Mouse (Mus musculus) c-Kit-negative CD71-positive TER-119-positive erythroid progenitor cells, embryonic 14.5 days (primary cell): Measurements from ENCODE around the gene Khsrp.
A peak's percentile ranks its signal among the peaks of the same experiment; 100 is the strongest.

ENCODE experiments used
- DNase-seq: peaks from one replicate; pipeline ENCODE4 v3.0.0-alpha.2; 2013; ENCODE audit warnings: low read depth, low spot score

The Khsrp gene

DNA sequence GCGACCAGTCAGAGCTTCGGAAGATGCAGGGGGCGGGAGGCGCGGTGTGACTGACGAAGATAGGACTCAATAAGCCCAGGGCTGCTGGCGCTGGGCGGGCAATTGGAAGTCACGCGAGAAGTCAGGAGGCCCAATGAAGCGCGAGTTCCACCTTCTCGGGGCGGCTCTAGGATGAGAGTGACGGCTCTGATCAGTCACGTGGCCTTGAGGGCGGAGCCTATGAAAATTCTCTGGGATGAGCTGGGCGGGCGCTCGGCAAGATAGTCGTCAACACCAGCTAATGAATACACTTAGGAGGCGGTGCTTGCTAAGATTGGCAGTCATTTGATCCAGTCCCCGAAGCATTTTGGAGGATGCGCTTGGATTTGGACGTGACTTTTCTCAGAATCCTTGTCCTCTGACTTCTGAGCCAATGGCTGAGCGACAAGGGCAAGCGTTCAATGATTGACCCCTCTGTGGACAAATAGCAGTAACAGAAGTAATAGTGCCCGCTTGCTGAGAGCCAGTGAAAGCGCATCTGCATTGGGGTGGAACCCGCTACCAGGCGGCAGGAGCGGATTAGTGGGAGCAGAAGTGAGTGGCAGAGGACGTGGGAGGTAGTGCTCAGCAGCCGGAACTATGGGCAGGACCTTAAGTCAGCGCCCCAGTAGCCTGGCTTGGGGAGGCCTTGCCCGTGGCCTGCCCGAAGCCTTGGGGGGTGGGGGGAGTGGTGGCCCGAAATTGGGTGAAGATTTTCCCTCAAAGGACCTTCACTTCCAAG lies 519 bp upstream of the Khsrp start:
- peak; percentile 100 for DNase-seq

- DNase-seq: peak; percentile 50
Measured at GRCm38 (mm10) chr17:57029691-57030090, 1.6 kb downstream of the Khsrp start.

DNA sequence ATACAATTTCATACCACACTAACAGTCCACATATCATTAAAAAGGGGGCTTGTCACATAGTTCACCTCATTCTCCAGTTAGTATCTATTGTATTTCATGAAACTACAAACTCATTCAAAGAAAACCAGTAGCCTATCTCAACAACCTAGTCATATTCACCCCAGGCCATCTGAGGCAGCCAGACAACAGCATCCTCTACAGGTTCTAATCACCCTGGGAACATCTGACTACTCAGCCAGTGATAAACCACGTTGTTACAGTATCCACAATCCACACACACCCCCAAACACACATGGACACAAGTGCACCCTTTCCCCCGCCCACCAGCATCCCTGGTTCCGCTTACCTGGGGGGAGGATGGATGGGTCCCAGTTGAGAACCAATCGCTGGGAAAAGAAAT lies 3.9 kb downstream of the Khsrp start:
- DNase-seq: no peak

- no peak for DNase-seq
Measured at GRCm38 (mm10) chr17:57020960-57021359, 10.4 kb downstream of the Khsrp start.

GRCm38 (mm10) chr17:57019693-57020092 lies 11.6 kb downstream of the Khsrp start:
- no peak for DNase-seq

DNA sequence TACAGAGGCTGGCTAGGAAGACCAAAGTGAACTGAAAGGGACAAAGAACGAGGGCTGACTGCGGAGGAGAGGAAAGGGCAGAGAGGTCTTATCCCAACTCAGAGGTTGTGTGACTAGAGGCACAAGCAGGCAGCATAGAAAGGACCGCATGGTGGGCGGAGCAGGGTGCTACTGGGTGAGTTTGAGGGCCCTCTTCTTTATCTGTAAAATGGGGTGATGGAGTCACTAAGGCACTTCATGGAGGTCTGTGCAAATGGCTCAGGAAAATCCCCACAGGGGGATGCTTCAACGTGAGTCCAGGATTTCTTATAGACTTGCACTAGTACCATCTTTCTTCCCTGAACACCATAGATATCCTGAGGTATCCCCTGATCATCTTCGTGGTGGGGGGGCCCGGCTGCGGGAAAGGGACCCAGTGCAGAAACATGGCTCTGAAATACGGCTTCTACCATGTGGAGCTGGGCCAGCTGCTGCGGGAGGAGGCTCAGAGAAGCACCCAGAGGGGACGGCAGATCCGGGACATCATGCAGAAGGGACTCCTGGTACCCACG lies 19.0 kb downstream of the Khsrp start:
- no peak for DNase-seq

- DNase-seq: peak; percentile 97
Measured at GRCm38 (mm10) chr17:57011236-57012141, 19.8 kb downstream of the Khsrp start, which contains the start of the genes Gtf2f1 and Gm17949. Gene Gtf2f1 (minus strand): TSS chr17:57011288. Gene Gm17949 (plus strand): TSS chr17:57011469.

GRCm38 (mm10) chr17:57010911-57011235 lies 20.4 kb downstream of the Khsrp start:
- DNase-seq: no peak

DNA sequence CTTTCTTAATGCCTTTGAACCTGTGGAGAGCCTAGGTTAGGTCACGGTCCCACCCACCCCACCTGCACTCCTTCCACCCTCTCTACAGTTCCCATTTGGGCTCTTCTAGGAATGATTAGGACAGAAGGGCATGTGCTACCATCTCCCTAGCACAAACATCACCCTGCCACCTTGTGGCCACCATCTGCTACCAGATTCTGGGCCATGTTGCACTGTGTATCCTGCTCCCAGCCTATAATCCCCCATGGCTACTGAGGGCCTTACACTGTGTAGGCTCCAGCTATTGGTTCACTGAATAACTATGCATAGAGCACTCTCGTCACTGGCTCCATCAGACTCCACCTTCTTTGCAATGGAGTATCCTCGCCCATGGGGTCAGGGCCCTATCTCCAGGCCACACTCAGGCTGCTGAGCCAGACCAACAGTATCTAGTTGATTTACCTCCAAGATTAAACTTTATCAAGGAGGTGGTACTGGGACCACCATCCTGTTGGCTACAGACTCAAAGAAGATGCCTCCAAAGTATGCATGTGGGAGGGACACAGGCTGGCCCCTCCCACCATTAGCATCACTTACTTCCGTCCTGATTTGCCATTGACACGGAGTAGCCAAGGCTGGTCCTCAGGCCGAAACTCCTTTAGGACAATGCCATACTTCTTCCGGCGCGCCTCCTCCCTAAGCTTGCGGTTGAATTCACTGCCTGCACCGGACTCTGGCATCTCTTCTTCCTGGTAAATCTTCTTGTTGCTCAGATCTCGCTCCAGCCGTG lies 24.0 kb downstream of the Khsrp start:
- DNase-seq: no peak

DNA sequence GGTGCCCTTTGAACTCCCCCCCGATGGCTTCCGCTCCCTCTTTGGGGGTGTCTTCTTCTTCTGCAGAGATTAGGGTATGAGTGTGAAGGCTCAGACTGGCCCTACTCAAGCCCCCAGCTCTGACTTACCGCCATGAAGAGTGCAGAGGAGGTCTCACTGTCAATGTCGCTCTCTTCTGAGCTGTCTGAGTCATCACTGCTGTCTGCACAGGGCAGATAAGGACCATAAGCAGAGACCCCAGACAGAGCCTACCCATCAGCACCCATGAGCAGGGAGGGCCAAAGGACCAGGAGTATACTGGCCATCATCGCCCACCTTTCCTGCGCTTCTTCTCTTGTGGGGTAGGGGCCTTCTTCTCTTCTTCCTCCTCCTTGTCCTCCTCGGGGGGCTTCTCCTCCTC lies 27.3 kb downstream of the Khsrp start:
- no peak for DNase-seq

- no peak for DNase-seq
Measured at GRCm38 (mm10) chr17:57001228-57001627, 30.1 kb downstream of the Khsrp start.

GRCm38 (mm10) chr17:56999968-57000609 lies 31.2 kb downstream of the Khsrp start, which contains the start of gene Pspn:
Gene Pspn (minus strand): TSS chr17:57000018.
- DNase-seq: no peak

GRCm38 (mm10) chr17:56999414-56999813 lies 31.9 kb downstream of the Khsrp start:
- DNase-seq: no peak

DNA sequence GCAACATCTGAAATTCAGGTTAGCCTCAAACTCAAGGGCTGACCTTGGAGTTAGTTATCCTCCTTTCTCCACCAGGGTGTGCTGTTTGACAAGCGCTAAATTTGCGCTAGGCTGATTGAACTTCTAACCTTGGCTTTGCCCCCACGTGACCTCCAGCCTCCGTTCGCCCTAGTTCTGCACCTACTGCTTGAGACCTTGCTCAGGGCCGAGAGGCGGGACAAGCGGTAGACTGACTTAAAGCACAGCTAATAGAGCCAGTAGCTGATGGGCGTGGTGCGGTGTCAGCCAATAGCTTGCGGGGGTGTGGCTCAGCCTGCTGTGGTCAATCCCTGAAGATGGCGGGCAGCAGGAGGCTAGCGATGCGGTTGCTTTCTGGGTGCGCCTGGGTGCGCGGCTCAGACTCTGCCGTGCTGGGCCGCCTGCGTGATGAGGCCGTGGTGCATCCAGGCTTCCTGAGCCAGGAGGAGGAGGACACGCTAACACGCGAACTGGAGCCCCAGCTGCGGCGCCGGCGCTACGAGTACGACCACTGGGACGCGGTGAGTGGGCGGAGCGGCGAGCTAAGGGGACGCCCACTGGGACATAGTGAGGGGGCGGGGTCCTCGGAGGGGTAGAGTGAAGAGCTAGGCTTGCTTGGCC lies 34.2 kb downstream of the Khsrp start, which contains the start of gene Alkbh7:
Gene Alkbh7, plus strand, starts transcription at position 311 of the 639 bp plus-strand sequence.
- peak; percentile 97 for DNase-seq

DNA sequence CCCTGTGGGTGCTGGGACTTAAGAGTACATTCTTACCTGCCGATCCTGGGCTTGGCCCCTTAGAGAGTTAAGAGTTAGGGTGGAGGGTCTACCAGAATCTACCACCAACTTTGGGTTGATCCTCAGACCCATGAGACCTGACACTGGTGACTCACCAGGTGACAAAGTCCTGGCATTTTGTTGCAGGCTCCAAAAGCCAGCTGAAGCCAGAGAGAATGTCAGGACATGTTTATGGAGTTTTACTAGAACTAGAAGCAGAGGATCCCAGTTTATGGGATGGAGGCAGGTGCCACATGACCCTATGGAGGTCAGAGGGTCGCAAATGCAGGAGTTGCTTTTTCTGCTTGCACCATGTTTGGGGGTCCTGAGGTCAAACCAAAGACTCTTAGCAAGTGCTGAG lies 34.8 kb downstream of the Khsrp start:
- no peak for DNase-seq

DNA sequence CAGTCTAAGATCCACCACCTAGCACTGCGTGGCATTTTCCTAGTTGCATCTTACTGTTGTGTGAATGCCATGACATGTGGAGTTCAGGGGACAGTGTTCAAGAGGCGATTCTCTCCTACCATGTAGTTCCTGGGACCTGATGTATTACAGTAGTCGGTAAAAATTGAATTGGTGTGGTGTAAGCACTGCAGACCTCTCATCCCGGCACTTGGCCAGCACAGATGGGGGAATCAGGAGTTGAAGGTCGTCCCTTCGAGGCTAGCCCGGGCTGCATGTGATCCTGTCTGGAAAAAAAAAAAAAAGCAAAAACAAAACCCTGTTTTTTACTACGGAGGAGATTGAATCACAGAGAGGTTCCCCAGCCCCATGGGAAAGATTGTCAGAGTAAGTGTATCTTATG lies 36.3 kb downstream of the Khsrp start:
- DNase-seq: no peak

GRCm38 (mm10) chr17:56990966-56991365 lies 40.4 kb downstream of the Khsrp start:
- no peak for DNase-seq

DNA sequence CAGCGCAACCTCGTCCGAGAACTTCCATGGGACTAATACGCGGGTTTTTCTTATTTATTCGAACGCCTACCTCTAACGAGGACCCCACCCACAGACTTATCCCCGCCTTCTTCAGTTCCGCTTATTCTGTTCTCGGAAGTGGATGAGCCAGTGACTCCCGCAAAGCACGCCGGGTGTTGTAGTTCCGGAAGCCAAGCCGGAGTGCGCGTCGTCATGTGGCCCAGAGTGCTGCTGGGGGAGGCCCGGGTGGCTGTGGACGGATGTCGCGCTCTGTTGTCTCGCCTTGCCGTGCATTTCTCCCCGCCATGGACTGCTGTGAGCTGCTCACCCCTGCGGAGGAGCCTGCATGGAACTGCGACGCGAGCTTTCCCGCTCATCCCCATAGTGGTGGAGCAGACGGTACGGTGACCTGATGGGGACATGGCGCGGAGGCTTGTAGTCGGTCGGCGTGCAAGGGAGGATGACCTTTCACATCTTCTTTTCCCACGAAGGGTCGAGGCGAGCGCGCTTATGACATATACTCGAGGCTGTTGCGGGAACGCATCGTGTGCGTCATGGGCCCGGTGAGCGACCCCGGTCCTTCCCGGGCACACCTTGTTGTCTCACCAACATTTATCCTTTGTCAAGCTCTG lies 41.1 kb downstream of the Khsrp start, which contains the start of gene Clpp:
Gene Clpp, plus strand, starts transcription at position 191 of the 632 bp plus-strand sequence.
- peak; percentile 90 for DNase-seq

GRCm38 (mm10) chr17:56989467-56990114 lies 41.7 kb downstream of the Khsrp start:
- no peak for DNase-seq
